ENCODE assay signal across 19 mouse cellular contexts in genomic region chr19:11800531-11801315, GRCm38 (mm10). TPM values are rescaled to one million over a fixed set of nuclear protein-coding genes. Genes with fewer than 3 reads are reported as not detected.
DNase-seq lines count a peak whose midpoint lies in the region; ATAC-seq and TF ChIP-seq lines count a peak whose summit lies in the region.
"Had no signal": no experiment of that assay in that cellular context is flagged by ENCODE, and none has a peak within 500 bp of the region (broad histone marks: within the 10 kb centered on the region; RNA-seq: fewer than 3 reads in every experiment).

No protein-coding gene starts in this region.

- peak; percentile 39 for TF ChIP-seq CTCF in heart, postnatal 0 days (IDR thresholded peaks at IDR 0.05; ENCODE audit: low read depth)
- TF ChIP-seq CTCF in lung, postnatal 0 days (IDR thresholded peaks at IDR 0.05): peak; percentile 56
- no peak for TF ChIP-seq CTCF in Patski (IDR thresholded peaks at IDR 0.05)

- no peak overlapping the region for H3K4me2 ChIP-seq in heart, postnatal 0 days (ENCODE audit: low read depth, low read length)
- no peak overlapping the region for H3K4me2 ChIP-seq in lung, postnatal 0 days (replicated peaks; ENCODE audit: low read depth, low read length)
- H3K4me2 ChIP-seq: embryonic facial prominence, embryonic 15.5 days; liver, embryonic 13.5 days; neural tube, embryonic 13.5 days had no signal

- no peak overlapping the region for H3K9ac ChIP-seq in heart, postnatal 0 days (replicated peaks; ENCODE audit: low read depth, low read length)
- H3K9ac ChIP-seq in lung, postnatal 0 days (replicated peaks; ENCODE audit: low read depth): no peak overlapping the region
- H3K9ac ChIP-seq: embryonic facial prominence, embryonic 15.5 days; liver, embryonic 13.5 days; neural tube, embryonic 13.5 days had no signal

- no peak overlapping the region for H3K4me3 ChIP-seq in heart, postnatal 0 days (ENCODE audit: low read depth, low read length)
- no peak overlapping the region for H3K4me3 ChIP-seq in lung, postnatal 0 days (ENCODE audit: low read depth, low read length)
- H3K4me3 ChIP-seq: embryonic facial prominence, embryonic 15.5 days; liver, embryonic 13.5 days; midbrain, embryonic 10.5 days; neural tube, embryonic 13.5 days had no signal

- no peaks in the 10 kb centered on the region for H3K9me3 ChIP-seq in heart, postnatal 0 days (replicated peaks; ENCODE audit: control insufficient read depth, low read length)
- H3K9me3 ChIP-seq in lung, postnatal 0 days (ENCODE audit: low read length): no peaks in the 10 kb centered on the region
- H3K9me3 ChIP-seq: embryonic facial prominence, embryonic 15.5 days; liver, embryonic 13.5 days; neural tube, embryonic 13.5 days had no signal

- CTCF ChIA-PET in Patski (lab: Charles Lee): interaction anchor here (1.1 kb wide), 1 partner anchor 22 kb away, joined by 3 read pairs; no protein-coding TSS in a partner anchor

- TF ChIP-seq EP300 in heart, postnatal 0 days (IDR thresholded peaks at IDR 0.05; ENCODE audit: low read depth): no peak
- TF ChIP-seq EP300 in lung, postnatal 0 days (IDR thresholded peaks at IDR 0.05): no peak

- no peaks in the 10 kb centered on the region for H3K4me1 ChIP-seq in heart, postnatal 0 days (ENCODE audit: control insufficient read depth, insufficient read depth)
- H3K4me1 ChIP-seq in lung, postnatal 0 days (ENCODE audit: insufficient read depth, low read depth, low read length): no peaks in the 10 kb centered on the region
- H3K4me1 ChIP-seq: embryonic facial prominence, embryonic 15.5 days; liver, embryonic 13.5 days; midbrain, embryonic 10.5 days; neural tube, embryonic 13.5 days had no signal

- 65% methylated on average over 8 of the region's 8 CpGs for WGBS in heart, postnatal 0 days
- 69% methylated on average over 8 of the region's 8 CpGs for WGBS in lung, postnatal 0 days

- no peak for ATAC-seq in heart, postnatal 0 days (ENCODE audit: insufficient read depth, low read depth)
- ATAC-seq in lung, postnatal 0 days: peak; percentile 70
- ATAC-seq in Patski: peak; percentile 95
- peak; percentile 88 for ATAC-seq in megakaryocyte-erythroid progenitor cell, adult 5-6 weeks (replicated peaks; ENCODE audit: low FRiP score, low TSS enrichment, poor library complexity, severe bottlenecking)
- ATAC-seq: forebrain, embryonic 16.5 days had no signal

- H3K27ac ChIP-seq in heart, postnatal 0 days (ENCODE audit: low read depth): no peak overlapping the region
- no peak overlapping the region for H3K27ac ChIP-seq in lung, postnatal 0 days (ENCODE audit: low read length)
- H3K27ac ChIP-seq: embryonic facial prominence, embryonic 15.5 days; liver, embryonic 13.5 days; midbrain, embryonic 10.5 days; neural tube, embryonic 13.5 days had no signal

- no peaks in the 10 kb centered on the region for H3K27me3 ChIP-seq in heart, postnatal 0 days (ENCODE audit: control insufficient read depth, insufficient read depth, low read length)
- H3K27me3 ChIP-seq in lung, postnatal 0 days (replicated peaks; ENCODE audit: insufficient read depth, low read length): no peaks in the 10 kb centered on the region
- H3K27me3 ChIP-seq in Patski: no peaks in the 10 kb centered on the region
- H3K27me3 ChIP-seq: embryonic facial prominence, embryonic 15.5 days; liver, embryonic 13.5 days; neural tube, embryonic 13.5 days had no signal

- POLR2A ChIA-PET in Patski (lab: Charles Lee): no interaction called here

- in situ Hi-C loops in Patski (cut with MboI; ENCODE audit: low pct_unique_long_range_greater_than_20kb): no loop called here

- no peaks in the 10 kb centered on the region for H3K36me3 ChIP-seq in heart, postnatal 0 days (replicated peaks; ENCODE audit: control insufficient read depth, insufficient read depth, low read length)
- no peaks in the 10 kb centered on the region for H3K36me3 ChIP-seq in lung, postnatal 0 days (ENCODE audit: insufficient read depth, low read length)
- H3K36me3 ChIP-seq: embryonic facial prominence, embryonic 15.5 days; liver, embryonic 13.5 days; midbrain, embryonic 10.5 days; neural tube, embryonic 13.5 days had no signal

- peak; percentile 22 for DNase-seq in heart, postnatal 0 days (ENCODE audit: low spot score)
- DNase-seq in heart, adult 18-20 months: no peak
- peak; percentile 27 for DNase-seq in lung, postnatal 0 days (ENCODE audit: low spot score)
- DNase-seq in lung, postnatal 14 days: no peak
- no peak for DNase-seq in Patski (ENCODE audit: low read depth, low spot score)
- no peak for DNase-seq in ovary, postnatal 14 days (ENCODE audit: low spot score)
- DNase-seq in embryo, embryonic 9.5 days (ENCODE audit: extremely low spot score): no peak
- DNase-seq: cerebellum, postnatal 10 days; liver, embryonic 13.5 days; right cerebral cortex, postnatal 25 days had no signal

RNA-seq across cellular contexts. Expression of gene Stx3, which starts 18.5 kb away (rescaled TPM):
- total RNA-seq in heart, postnatal 0 days (2014; rRNA removed; ENCODE audit: low replicate concordance): 8.0 and 10.6 TPM in 2 replicates
- polyA plus RNA-seq in heart, postnatal 0 days (2015; fragmentation: Nextera tagmentation; extraction: Ambion mirVana): 6.0 and 6.3 TPM in 2 replicates
- 1 to 10 TPM; 3.5 to 4.5 TPM for total RNA-seq in heart, adult 18-20 months (2021)
- 39.7 and 42.6 TPM in 2 replicates for polyA plus RNA-seq in lung, postnatal 0 days (2015; fragmentation: Nextera tagmentation; extraction: Ambion mirVana)
- polyA plus RNA-seq in Patski (2021): 45.4 TPM
- 5.6 and 8.0 TPM in 2 replicates for total RNA-seq in megakaryocyte-erythroid progenitor cell, adult 5-6 weeks (2014; fragmentation: Nextera tagmentation)
- total RNA-seq in megakaryocyte-erythroid progenitor cell, adult 5-6 weeks (2017): 6.2 and 16.5 TPM in 2 replicates

RNA-seq across cellular contexts. Expression of gene Mrpl16, which starts 30.5 kb away (rescaled TPM):
- total RNA-seq in heart, postnatal 0 days (2014; rRNA removed; ENCODE audit: low replicate concordance): 32.2 and 49.9 TPM in 2 replicates
- polyA plus RNA-seq in heart, postnatal 0 days (2015; fragmentation: Nextera tagmentation; extraction: Ambion mirVana): 97.6 and 99.1 TPM in 2 replicates
- 100 to 1,000 TPM; 113 to 120 TPM for total RNA-seq in heart, adult 18-20 months (2021)
- polyA plus RNA-seq in lung, postnatal 0 days (2015; fragmentation: Nextera tagmentation; extraction: Ambion mirVana): 26.9 and 27.8 TPM in 2 replicates
- polyA plus RNA-seq in Patski (2021): 76.0 TPM
- 73.6 and 85.5 TPM in 2 replicates for total RNA-seq in megakaryocyte-erythroid progenitor cell, adult 5-6 weeks (2014; fragmentation: Nextera tagmentation)
- total RNA-seq in megakaryocyte-erythroid progenitor cell, adult 5-6 weeks (2017): 112 and 131 TPM in 2 replicates

RNA-seq across cellular contexts. Expression of gene Olfr1417, which starts 38.3 kb away (rescaled TPM):
- not detected in 2 replicates for total RNA-seq in heart, postnatal 0 days (2014; rRNA removed; ENCODE audit: low replicate concordance)
- polyA plus RNA-seq in heart, postnatal 0 days (2015; fragmentation: Nextera tagmentation; extraction: Ambion mirVana): not detected in 2 replicates
- not detected for total RNA-seq in heart, adult 18-20 months (2021)
- 0.08 and 0.14 TPM in 2 replicates for polyA plus RNA-seq in lung, postnatal 0 days (2015; fragmentation: Nextera tagmentation; extraction: Ambion mirVana)
- polyA plus RNA-seq in Patski (2021): 1.1 TPM
- not detected in 2 replicates for total RNA-seq in megakaryocyte-erythroid progenitor cell, adult 5-6 weeks (2014; fragmentation: Nextera tagmentation)
- total RNA-seq in megakaryocyte-erythroid progenitor cell, adult 5-6 weeks (2017): 0.28 TPM in 1 of 2 replicates, not detected in the other
- total RNA-seq: gastrocnemius, postnatal 4 days; left cerebral cortex, postnatal 10 days had no signal
- polyA plus RNA-seq: embryonic facial prominence, embryonic 15.5 days; forebrain, embryonic 16.5 days; liver, embryonic 13.5 days; midbrain, embryonic 10.5 days; neural tube, embryonic 13.5 days had no signal

RNA-seq across cellular contexts. Expression of gene Gif, which starts 53.4 kb away (rescaled TPM):
- not detected in 2 replicates for total RNA-seq in heart, postnatal 0 days (2014; rRNA removed; ENCODE audit: low replicate concordance)
- not detected in 2 replicates for polyA plus RNA-seq in heart, postnatal 0 days (2015; fragmentation: Nextera tagmentation; extraction: Ambion mirVana)
- not detected for total RNA-seq in heart, adult 18-20 months (2021)
- polyA plus RNA-seq in lung, postnatal 0 days (2015; fragmentation: Nextera tagmentation; extraction: Ambion mirVana): 10.9 and 15.7 TPM in 2 replicates
- polyA plus RNA-seq in Patski (2021): 0.05 TPM
- not detected in 2 replicates for total RNA-seq in megakaryocyte-erythroid progenitor cell, adult 5-6 weeks (2014; fragmentation: Nextera tagmentation)
- total RNA-seq in megakaryocyte-erythroid progenitor cell, adult 5-6 weeks (2017): not detected in 2 replicates
- total RNA-seq: gastrocnemius, postnatal 4 days; left cerebral cortex, postnatal 10 days had no signal
- polyA plus RNA-seq: brain, embryonic 14.5 days; embryonic facial prominence, embryonic 15.5 days; forebrain, embryonic 16.5 days; hindbrain, embryonic 11.5 days; liver, embryonic 13.5 days; midbrain, embryonic 10.5 days; neural tube, embryonic 13.5 days had no signal

Comparison
In these comparisons a context has a peak if more than half of its experiments do, and no peak if none do; other contexts are left out.
1. DNase-seq: peak in heart, postnatal 0 days (single experiment) and lung, postnatal 0 days (single experiment); none in heart, adult 18-20 months (0 of 2), lung, postnatal 14 days (single experiment), Patski (single experiment), ovary, postnatal 14 days (single experiment) and embryo, embryonic 9.5 days (single experiment).